Mouse (Mus musculus): ENCODE data around the gene Sowaha.
A peak's percentile ranks its signal among the peaks of the same experiment; 100 is the strongest.
"Not testable (repeated sequence)": the region's sequence is repeated elsewhere in the genome, so short reads cannot be mapped to it uniquely, and the experiment has no call there.

Gene Sowaha

DNA sequence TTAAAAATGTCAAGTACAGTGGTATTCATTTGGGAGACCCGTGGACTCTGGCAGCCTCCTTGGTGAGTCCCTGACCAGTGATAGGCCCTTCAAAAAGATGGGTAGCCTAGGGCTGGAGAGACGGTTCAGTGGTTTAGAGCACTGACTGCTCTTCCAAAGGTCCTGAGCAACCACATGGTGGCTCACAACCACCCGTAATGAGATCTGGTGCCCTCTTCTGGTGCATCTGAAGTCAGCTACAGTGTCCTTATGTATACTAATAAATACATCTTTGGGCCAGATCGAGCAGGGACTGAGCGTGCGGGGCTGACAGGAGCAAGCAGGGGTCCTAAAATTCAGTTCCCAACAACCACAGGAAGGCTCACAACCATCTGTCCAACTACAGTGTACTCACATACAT lies 36.2 kb downstream of the Sowaha start:
- no peak for DNase-seq (ENCODE audit: low read depth, low spot score)

DNA sequence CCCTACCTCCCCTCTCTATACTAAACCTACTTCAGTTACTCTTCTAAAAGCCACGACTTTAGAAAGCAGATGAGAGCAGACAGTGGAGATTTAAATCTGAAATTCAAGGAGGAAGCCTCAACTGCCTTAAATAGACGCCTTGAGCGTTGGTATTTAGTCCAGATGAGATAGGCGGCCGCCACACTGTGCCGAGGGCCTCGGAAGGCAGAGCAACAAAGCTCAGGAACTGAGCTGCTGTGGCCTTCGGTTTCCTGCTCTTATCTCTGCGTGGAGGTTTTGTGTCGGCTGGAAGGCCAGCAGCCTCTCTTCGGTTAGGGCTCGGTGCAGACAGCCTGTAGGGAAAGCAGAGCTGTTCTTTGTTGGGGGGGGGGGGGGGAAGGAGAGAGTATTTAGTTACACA lies 38.2 kb downstream of the Sowaha start:
- DNase-seq (ENCODE audit: low read depth, low spot score): no peak

DNA sequence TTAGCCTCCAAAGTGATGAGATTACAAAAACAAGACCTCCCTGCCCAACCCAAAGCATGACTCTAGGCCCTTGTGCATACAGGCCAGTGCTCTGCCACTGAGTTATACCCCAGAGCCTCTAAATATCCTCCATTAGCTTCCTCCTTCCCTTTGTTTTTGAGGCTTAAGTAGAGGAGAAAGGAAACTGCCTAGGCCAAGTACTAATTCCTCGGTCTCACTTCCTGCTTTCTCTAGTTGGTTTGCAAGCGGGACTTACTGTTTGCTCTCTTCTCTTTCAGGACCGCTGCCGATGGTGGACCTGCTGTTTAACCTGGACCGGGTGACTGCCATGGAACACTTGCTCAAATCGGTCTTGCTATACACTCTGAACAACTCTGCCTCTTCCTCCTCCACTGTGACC lies 43.7 kb downstream of the Sowaha start:
- DNase-seq (ENCODE audit: low read depth, low spot score): no peak

DNA sequence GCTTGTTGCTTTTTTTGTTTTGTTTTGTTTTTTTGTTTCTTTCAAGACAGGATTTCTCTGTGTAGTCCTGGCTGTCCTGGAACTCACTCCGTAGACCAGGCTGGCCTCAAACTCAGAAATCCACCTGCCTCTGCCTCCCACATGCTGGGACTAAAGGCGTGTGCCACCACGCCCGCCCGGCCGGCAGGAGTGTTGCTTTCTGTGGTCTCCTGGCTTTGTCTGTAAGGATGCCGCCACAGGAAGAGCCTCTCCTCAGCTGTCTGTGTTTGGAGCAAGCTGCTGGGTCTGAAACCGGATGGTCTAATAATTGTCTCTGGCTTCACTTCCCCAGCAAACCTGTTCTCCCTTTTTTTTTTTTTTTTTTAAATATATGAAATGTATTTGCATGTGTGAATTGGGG lies 44.6 kb downstream of the Sowaha start:
- DNase-seq (ENCODE audit: low read depth, low spot score): no peak

DNA sequence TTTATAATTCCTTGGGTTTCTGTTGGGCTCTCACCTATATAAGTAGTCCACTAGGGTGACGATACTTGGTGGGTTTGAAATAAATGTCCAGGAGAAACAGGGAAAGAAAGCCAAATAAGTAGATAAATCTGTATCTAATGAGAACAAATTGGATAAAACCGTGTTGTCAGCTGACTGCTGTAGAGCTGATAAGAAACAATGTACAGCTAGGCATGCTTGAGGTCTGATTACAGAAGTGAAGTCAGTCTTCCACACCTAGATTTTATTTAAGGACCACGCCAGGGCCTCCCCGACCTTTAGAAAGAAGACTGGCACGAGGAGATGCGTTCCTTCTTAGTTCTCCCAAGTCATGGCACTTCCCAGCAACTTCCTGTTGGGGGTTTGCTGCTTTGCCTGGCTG lies 47.0 kb downstream of the Sowaha start:
- DNase-seq (ENCODE audit: low read depth, low spot score): no peak

DNA sequence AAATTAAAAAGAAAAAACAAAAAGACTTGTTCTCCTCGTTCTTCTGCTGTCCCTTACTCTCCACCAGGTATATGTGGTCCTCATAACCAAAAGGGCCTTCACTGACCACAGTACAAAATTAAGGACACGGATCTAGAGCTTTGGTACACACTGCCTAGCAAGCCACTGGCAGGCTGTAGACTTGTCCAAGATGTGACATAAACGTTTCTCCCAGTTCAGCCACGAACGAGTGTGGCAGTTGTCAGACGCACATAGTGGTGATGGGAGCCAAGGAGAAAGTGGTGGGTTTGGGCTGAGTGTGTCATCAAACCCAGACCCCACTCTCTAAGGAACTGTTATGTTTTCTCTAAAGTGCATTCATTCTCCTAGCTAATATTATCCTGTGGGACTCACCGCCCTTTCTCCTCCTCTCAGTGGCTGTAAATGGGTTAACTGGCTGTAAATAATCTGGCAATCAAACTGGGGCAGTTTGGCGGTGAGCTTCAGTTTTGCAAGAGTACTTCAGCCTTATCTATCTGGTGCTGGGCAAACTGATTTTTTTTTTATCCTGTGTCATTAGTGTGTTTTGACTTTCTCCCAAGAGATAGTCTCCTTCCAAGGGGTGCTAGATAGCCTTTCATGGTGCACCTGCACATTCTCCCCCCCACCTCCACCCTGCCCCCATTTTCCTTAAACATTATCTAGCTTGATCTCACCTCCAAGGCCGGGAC lies 48.6 kb downstream of the Sowaha start:
- no peak for DNase-seq (ENCODE audit: low read depth, low spot score)

DNA sequence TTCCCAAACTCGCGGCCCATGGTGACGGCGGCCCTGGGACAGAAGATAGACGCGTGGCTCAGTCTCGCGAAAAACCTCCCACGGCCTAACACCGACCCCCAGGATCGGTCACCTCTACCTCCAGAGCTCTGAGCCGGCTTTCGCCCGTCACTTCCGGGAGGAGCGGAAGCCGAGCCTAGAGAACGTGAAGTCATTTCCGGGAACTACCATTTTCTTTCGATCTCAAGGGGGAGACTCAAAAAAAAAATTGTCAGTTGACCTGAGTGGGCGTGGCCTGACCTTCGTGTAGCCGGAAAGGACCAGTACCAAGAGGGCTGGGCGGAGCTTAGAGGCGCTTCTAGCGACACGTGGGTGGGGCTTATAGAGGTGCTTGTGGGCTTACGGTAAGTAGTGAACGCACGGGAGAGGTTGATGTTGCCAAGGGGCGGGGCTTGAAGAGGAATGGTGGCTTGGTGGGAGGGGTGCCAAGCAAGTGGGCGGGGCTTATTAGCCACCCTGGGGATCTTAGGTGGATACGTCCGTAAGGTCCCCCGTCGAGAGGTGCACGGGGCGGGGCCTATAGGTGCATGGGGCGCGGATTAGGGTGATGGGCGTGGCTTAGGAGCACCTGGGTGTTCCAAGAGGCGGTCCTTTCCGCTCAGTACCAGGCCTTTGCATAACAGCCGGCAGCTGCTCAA lies 49.3 kb downstream of the Sowaha start, which contains the start of the genes Uqcrq and Gdf9:
TSS of gene Uqcrq (minus strand) at position 162 of the 677 bp plus-strand sequence.
TSS of gene Gdf9 (plus strand) at position 354 of the 677 bp plus-strand sequence.
- DNase-seq (ENCODE audit: low read depth, low spot score): peak; percentile 99

DNA sequence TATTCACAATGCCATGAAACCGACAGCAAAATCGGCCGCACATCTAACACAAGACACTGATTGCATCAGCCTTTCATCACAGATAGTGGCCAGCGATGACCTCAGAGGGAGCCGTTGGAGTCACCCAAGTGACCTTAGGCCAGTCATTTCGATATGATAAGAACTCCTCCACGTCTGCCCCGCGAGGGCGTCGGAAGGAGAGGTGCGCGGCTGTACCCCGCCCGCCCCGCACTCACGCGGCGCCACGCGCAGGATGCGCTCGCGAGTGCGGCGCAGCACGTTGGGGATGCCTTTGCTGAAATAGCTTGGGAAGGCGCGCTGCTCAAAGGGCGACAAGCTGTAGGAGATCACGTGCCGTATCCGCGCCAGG lies 49.8 kb downstream of the Sowaha start:
- DNase-seq (ENCODE audit: low read depth, low spot score): no peak

DNA sequence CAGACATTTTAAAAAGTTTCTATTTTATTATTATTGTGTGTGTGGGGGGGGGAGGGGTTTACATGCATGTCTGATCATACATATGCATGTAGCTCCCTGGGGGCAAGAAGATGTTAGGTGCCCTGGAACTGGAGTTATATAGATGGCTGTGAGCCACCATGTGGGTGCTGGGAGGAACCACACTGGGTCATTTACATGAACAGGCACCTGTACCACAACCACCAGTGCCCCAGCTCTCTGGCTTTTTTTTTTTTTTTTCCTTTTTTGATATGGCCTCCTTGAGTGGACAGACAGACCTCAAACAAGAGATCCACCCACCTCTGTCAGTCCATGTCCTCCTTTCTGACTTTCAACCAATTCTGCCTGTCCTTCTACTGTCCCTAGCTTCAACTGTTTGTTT lies 50.9 kb downstream of the Sowaha start:
- DNase-seq (ENCODE audit: low read depth, low spot score): no peak

DNA sequence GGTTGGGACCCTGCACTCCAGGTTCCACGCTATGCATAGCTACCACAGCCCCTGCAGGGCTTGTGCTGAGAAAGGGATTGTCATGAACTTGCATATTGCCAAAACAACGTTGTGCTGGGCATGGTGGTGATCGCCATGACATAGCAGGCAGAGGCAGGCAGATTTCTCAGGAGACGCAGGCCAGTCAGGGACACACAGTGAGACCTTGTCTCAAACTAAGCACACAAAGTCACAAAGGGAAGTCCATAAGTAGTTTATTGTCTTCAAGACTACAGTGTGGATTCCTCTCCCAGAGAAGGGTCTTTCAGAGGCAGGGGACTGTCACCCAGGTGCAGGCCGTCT lies 51.4 kb downstream of the Sowaha start:
- DNase-seq (ENCODE audit: low read depth, low spot score): no peak

DNA sequence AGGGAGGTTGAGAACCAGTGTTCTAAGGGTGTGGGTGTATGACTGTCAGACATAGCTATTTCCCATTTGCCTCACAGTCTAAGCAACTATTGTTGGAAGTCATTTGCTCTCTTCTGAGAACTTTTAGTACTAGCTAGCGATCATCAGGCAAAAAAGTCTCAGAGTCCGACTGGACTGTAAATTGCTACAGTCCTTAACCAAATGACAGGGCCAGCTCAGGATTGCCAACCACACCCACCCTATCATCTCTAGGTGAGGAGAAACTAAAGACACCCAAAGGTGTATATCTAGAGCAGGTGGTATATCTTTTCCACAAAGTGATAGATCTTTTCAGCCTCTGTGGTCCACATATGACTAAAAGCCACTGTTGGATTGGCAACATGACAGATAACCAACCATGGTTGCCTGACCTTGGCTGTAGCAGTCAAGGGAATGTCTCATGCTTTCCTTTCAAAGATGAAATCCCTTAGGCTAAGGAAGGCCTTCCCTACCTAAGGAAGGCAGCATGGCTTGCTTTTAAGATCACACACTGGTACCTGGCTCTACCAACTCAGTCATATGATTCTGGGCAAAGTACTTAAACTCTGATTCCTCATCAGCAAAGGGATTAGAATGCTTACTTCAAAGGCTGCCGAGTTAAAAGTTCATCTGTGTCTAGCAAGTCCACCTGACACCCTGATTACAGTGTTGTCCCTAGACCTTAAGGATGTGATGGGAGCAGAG lies 51.9 kb downstream of the Sowaha start:
- DNase-seq (ENCODE audit: low read depth, low spot score): no peak

DNA sequence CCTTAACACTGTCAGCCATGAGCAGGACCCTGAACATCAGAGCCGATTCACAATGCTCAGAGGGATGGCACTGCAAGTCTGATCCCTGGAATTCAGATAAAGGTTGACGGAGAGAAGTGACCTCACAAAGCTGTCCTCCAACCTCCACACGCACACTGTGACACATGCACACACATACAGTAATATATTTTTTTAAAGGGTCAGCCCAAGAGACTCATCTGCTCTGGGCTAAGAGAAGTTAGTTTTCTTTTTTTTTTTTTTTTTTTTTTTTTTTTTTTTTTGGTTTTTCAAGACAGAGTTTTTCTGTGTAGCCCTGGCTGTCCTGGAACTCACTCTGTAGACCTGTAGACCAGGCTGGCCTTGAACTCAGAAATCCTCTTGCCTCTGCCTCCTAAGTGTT lies 53.2 kb downstream of the Sowaha start:
- DNase-seq (ENCODE audit: low read depth, low spot score): not testable (repeated sequence)
